Mouse (Mus musculus) layer of hippocampus, adult 9-11 months (tissue): ENCODE measurements at regions not wholly inside any gene's neighbourhood (a gene's known extent, or its start where the extent isn't known, plus 50 kb on each side); places are given as distances from the start of the nearest gene placed in this dataset.

Experiments
- DNase-seq: peaks from one replicate; pipeline ENCODE4 v3.0.0; 2022

DNA sequence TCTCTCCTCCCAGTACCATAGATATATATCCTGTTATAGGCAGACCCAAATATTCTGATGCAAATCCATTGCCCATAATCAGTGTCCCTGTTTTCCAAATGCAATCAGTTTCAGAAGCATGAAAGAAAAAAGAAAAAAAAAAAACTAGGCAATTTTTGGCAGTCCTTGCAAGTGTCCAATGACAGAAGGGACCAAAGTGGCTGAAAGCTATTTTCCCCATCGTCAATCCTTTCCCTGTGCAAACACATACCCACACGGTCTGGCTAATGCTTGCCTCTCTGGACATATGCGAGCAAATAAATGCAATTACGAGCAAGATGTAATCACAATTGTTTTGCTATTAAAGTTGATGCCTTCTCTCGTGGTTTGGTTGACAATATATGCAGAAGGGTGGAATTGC is 288.9 kb upstream of the Dynlrb2 start:
- DNase-seq: no peak

DNA sequence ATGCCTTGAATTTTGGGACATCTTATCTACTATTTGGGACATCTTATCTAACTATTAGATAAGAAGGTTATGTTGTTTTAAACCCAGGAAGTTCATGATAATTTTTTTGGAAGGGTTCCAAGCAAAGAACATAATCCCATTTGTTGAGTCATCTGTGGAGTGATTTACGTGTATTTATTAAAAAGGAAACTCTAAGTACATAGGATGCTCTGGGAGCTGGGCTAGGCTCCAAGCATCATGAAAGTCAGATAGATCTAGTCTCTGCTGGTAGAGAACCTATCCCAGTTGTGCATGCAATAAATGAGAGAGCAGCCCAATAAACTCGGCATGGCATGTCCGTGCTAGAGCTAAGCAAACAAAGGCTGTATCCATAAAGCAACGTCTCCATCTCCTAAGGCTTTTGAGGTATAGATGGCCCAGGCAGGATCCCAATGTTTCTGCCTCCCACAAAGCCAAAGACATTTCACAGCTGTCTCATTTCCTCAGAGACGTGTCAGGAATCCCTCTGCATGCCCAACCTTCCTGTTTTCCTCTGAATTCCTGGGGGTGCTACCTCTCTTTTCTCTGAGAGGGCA is 289.4 kb upstream of the Dynlrb2 start:
- no peak for DNase-seq

DNA sequence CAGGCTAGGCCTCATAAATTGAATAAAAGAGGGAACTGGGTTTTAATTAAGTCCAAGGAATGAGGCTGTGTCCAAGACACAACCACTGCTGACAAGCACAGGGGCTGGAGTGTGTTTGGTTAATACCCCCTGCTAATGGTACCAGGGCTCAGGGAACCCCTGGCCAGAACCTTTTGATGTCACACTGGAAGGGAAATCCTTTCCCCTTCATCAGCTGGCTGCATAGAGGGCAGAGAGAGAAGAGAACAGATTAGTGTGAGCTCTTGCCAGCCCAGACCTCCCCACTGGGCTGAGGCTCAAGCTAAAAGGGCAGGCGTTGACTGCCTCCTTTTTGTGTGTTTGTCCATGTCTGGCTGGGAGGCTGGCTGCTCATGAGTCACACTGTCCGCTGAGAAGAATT is 301.1 kb upstream of the Dynlrb2 start:
- peak; percentile 3 for DNase-seq

DNA sequence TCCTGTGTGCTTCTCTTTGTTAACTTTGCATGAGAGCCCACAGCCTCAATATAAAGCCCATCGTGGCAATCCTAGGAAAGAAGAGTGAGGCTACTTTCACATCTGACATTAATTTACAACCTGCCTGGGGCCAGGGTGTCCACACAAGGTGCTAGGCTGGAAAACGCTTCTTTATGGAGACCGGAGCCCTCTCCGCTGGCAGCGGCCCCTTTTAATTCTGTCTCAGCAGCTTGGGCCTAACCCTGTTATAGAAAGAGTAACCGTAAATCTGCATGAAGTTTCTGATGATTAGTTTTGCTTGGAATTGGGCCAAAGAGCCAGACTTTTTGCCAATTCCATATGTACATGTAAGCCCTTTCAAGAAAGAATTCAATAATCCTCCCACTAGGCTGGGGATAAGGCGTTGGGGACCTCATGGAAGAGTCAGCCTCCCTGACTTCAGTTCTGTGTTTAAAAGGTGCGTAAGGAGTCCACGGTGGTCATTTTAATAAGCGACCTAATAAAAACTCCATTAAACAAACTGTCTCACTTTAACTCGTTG is 304.2 kb upstream of the Dynlrb2 start:
- DNase-seq: no peak

DNA sequence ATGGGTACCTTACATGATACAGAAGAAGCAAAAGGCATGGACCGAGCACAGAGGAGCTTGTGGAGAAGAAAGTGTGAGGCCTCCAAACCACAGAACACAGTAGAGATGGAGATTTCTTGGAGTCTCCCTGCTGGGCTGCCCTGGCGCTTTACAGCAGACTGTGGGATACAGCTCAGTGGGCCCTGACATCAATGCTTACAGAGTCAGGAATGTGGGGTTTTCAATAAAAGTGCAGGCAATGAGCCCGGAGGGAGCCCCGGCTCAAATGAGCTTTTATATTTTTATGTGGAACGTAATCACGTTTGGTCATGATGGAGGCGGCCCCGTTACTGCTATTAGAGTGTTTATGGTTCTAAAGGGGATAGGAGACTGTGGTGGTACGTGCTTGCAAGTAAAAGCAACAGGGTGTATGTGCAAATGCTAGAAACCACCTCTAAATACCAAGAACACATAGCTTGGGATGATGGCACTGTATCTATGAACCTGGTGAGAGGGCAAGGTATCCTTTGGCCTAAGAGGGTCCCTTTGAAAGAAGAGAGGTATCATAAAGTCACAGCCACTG is 308.1 kb upstream of the Dynlrb2 start:
- no peak for DNase-seq

- no peak for DNase-seq
Observed at GRCm38 (mm10) chr8:116192096-116192495, 312.7 kb upstream of the Dynlrb2 start.

DNA sequence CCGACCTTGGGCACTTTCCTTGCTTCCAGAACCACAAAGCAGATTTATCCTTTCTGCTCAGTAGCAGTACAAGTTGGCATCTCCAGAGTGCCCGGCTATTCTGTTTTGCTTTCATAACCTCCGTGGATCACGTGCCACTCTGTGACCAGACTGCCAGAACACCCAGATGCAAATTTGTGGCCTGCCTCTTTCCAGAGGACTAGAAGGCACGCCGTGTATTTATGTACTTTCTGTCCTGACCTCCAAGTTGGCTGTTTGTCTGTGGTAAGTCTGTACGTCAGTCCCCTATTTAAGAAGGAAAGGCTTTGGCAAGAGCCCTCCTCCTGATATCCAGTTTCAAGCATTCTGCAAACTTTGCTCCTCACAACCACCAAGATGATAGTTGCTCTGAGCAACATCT is 319.6 kb upstream of the Dynlrb2 start:
- no peak for DNase-seq

- DNase-seq: no peak
Observed at GRCm38 (mm10) chr8:116184241-116184640, 320.5 kb upstream of the Dynlrb2 start.

- no peak for DNase-seq
Observed at GRCm38 (mm10) chr8:116177946-116178345, 326.8 kb upstream of the Dynlrb2 start.

- no peak for DNase-seq
Observed at GRCm38 (mm10) chr8:116174891-116175290, 329.9 kb upstream of the Dynlrb2 start.

GRCm38 (mm10) chr8:116173961-116174360 is 330.8 kb upstream of the Dynlrb2 start:
- no peak for DNase-seq

GRCm38 (mm10) chr8:116167874-116168273 is 336.9 kb upstream of the Dynlrb2 start:
- DNase-seq: no peak

GRCm38 (mm10) chr8:116164989-116165299 is 339.8 kb upstream of the Dynlrb2 start:
- DNase-seq: no peak

DNA sequence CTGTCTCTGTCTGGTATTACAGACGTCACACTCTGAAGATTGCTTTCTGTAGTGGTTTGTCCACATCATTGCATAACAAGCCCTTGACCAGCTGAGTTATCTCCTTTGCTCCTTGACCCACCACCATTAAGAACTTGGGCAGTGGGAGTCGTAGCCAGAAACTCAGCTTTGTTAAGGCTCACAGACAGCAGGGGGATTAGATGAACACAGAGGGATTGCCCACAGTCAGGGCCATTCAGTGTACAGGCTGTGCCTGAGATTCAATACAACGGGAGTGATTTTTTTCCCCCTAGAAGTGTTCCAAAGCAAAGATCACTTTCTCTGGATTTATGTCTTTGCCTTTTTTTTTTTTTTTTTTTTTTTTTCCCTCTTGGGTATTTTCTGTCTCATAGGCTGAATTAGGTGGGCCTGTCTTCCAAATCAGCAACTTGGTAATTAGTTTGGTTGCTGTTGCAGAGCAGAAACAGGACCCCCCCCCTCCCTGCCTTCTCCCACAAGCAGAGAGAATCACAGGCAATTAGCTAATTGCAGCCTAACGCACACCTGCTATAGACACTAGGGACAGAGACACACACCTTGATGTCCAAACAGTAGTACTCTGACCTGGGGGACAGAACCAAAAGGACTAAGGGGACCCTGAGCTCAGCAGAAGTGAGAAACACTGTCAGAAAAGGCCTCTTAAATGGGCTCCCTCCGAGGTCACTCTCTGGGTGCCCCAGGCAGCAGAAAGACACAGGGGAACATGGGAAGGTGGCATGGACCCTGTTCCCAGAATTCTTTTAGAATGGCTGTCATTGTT is 340.4 kb upstream of the Dynlrb2 start:
- DNase-seq: no peak

- DNase-seq: no peak
Observed at GRCm38 (mm10) chr8:116160932-116161331, 343.8 kb upstream of the Dynlrb2 start.

DNA sequence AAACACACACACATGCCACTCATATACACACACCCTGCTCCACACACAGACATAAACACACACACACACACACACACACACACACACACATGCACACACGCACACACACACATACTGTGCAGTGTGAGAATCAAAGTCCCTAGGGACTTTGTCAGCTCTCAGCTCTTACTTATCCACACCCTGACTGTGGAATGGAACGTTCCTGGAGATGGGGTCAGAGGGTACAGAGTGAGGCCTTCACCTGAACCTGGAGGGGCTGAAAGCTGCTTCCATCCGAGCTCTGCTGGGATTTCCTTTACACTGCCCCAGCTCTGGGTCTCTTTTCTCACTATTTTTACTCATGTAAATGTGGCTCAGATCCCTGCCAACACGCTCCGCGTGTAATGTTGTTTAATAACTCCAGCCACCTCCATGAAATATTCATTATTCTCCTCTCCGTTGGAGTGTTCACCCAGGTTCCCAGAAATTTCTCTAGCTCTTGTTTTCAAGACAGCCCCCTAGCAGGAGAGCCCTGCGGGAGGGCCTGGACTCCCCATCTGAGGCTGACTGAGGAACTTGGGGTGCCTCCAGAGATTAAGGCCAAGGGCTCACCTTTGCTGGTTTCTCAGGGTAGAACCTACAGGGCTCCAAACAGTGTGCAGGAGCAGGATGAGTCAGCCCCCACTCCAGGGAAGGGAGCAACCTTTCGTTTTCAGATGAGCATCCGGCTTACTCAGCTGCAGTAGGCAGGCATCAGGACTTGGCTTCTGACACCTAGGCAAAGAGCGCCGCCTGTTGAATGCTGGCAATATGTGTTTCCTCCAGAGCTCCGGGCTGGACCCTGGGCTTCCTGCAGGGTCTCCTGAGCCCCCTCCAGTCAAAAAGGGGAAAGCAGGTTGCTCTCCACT is 360.8 kb upstream of the Dynlrb2 start:
- peak; percentile 44 for DNase-seq

DNA sequence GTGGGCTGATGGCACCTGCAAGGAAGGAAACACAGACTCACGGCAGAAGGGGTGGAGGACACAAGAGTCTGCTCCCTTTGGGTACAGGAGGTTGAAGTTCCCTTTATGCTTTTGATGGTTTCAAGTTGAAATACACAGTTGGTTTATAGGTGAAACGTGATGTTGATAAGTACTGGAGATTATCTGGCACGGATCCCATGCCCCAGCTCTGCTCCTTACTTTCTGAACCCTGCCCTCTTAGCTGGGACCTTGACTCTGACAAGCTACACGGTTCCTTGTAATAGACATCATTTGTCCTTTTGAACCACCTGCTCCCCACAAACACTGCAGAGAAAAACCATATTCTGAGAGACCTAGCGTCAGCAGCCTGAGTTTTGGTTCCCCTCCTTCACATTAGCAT is 363.4 kb upstream of the Dynlrb2 start:
- no peak for DNase-seq

- no peak for DNase-seq
Observed at GRCm38 (mm10) chr8:116139934-116140333, 364.8 kb upstream of the Dynlrb2 start.

GRCm38 (mm10) chr8:116137765-116138164 is 367.0 kb upstream of the Dynlrb2 start:
- DNase-seq: no peak

DNA sequence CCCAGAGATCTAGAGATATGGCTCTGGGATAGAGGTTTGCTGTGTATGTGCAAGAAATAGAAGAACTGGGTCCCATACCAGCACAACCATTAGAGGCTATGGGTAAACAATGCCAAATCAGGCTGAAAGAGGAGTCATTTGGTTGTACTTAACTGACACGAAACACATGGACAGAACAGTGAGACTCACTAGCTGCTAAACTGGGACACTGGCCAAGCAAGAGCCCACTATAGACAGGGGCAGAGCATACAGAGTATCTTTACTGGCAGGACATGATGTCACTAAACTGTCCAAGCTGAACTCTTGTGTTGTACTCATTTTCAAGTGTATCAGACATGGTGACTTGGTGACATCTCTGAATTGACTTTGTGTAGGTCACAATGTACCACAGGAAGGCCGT is 371.3 kb upstream of the Dynlrb2 start:
- DNase-seq: no peak

DNA sequence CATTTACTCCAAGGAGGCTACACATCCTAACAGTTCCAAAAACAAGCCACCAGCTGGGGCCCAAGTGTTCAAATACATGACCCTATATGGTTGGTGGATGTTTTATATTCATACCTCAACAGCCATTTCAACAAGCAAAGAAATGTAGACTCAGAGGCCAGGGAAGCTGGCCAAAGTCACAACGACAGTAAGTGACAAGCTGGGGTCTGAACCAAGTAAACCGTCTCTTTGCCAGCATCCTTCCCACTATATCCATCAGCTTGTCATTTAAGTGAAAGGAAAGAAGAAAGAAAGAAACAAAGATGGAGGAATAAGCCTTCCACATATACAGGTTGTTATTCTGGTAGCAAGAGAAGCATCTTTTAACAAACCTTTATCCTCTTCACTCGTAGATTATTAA is 371.7 kb upstream of the Dynlrb2 start:
- DNase-seq: no peak

- DNase-seq: no peak
Observed at GRCm38 (mm10) chr8:116120067-116120466, 384.7 kb upstream of the Dynlrb2 start.

GRCm38 (mm10) chr8:116117919-116118318 is 386.9 kb upstream of the Dynlrb2 start:
- no peak for DNase-seq
